Comparison of ENCODE assay signal across 7 mouse cellular contexts in genomic region chr9:41890273-41891141, GRCm38 (mm10).
DNase-seq lines count a peak whose midpoint lies in the region; ATAC-seq and TF ChIP-seq lines count a peak whose summit lies in the region.

No protein-coding gene starts in this region.

- no peak for TF ChIP-seq EP300 in stomach, postnatal 0 days (optimal IDR thresholded peaks at IDR 0.05)

- no peaks in the 10 kb centered on the region for H3K9me3 ChIP-seq in embryonic facial prominence, embryonic 14.5 days (ENCODE audit: control insufficient read depth, low read length)
- H3K9me3 ChIP-seq in kidney, embryonic 15.5 days (replicated peaks), result no peaks in the 10 kb centered on the region
- no peaks in the 10 kb centered on the region for H3K9me3 ChIP-seq in limb, embryonic 12.5 days
- no peaks in the 10 kb centered on the region for H3K9me3 ChIP-seq in midbrain, embryonic 14.5 days (ENCODE audit: control insufficient read depth, low read length)
- H3K9me3 ChIP-seq in stomach, postnatal 0 days (ENCODE audit: control insufficient read depth, low read length), result no peaks in the 10 kb centered on the region

- TF ChIP-seq CTCF in stomach, postnatal 0 days (IDR thresholded peaks at IDR 0.05; ENCODE audit: low read depth), result peak; percentile 13; the same call in 1 of the 2 replicates

- H3K27ac ChIP-seq in embryonic facial prominence, embryonic 14.5 days (replicated peaks; ENCODE audit: low read depth, low read length), result peak overlapping the region; percentile 99
- H3K27ac ChIP-seq in kidney, embryonic 15.5 days, result peak overlapping the region; percentile 94
- peak overlapping the region; percentile 99 for H3K27ac ChIP-seq in limb, embryonic 12.5 days
- H3K27ac ChIP-seq in midbrain, embryonic 14.5 days (replicated peaks; ENCODE audit: low read depth, low read length), result peak overlapping the region; percentile 97
- peak overlapping the region; percentile 90 for H3K27ac ChIP-seq in stomach, postnatal 0 days (replicated peaks)

- WGBS in embryonic facial prominence, embryonic 14.5 days, result 4% methylated on average over 34 of the region's 42 CpGs
- WGBS in kidney, embryonic 15.5 days, result under 1% methylated on average over 42 of the region's 42 CpGs
- WGBS in limb, embryonic 12.5 days, result 2% methylated on average over 40 of the region's 42 CpGs
- WGBS in midbrain, embryonic 14.5 days, result 2% methylated on average over 41 of the region's 42 CpGs
- 3% methylated on average over 42 of the region's 42 CpGs for WGBS in stomach, postnatal 0 days

- peak overlapping the region; percentile 33 for H3K4me3 ChIP-seq in embryonic facial prominence, embryonic 14.5 days (ENCODE audit: low read depth, low read length)
- H3K4me3 ChIP-seq in kidney, embryonic 15.5 days (replicated peaks), result peak overlapping the region; percentile 39
- peak overlapping the region; percentile 33 for H3K4me3 ChIP-seq in limb, embryonic 12.5 days (replicated peaks)
- H3K4me3 ChIP-seq in midbrain, embryonic 14.5 days (replicated peaks; ENCODE audit: low read depth, low read length), result peak overlapping the region; percentile 23
- peak overlapping the region; percentile 36 for H3K4me3 ChIP-seq in stomach, postnatal 0 days (ENCODE audit: low read depth, low read length)

- H3K36me3 ChIP-seq in embryonic facial prominence, embryonic 14.5 days (ENCODE audit: control insufficient read depth, insufficient read depth, low read length), result no peaks in the 10 kb centered on the region
- H3K36me3 ChIP-seq in kidney, embryonic 15.5 days, result no peaks in the 10 kb centered on the region
- no peaks in the 10 kb centered on the region for H3K36me3 ChIP-seq in limb, embryonic 12.5 days
- H3K36me3 ChIP-seq in midbrain, embryonic 14.5 days (ENCODE audit: control insufficient read depth, insufficient read depth, low read length), result no peaks in the 10 kb centered on the region
- H3K36me3 ChIP-seq in stomach, postnatal 0 days (ENCODE audit: control insufficient read depth, insufficient read depth, low read length), result no peaks in the 10 kb centered on the region

- peak overlapping the region; percentile 68 for H3K9ac ChIP-seq in embryonic facial prominence, embryonic 14.5 days (ENCODE audit: low read depth, low read length)
- peak overlapping the region; percentile 53 for H3K9ac ChIP-seq in kidney, embryonic 15.5 days
- H3K9ac ChIP-seq in limb, embryonic 12.5 days (replicated peaks), result peak overlapping the region; percentile 56
- H3K9ac ChIP-seq in midbrain, embryonic 14.5 days (replicated peaks; ENCODE audit: low read length), result peak overlapping the region; percentile 62
- peak overlapping the region; percentile 54 for H3K9ac ChIP-seq in stomach, postnatal 0 days (ENCODE audit: low read length)

- peaks cover 30% of the 10 kb centered on the region for H3K4me1 ChIP-seq in embryonic facial prominence, embryonic 14.5 days (ENCODE audit: control insufficient read depth, insufficient read depth, low read length)
- H3K4me1 ChIP-seq in kidney, embryonic 15.5 days, result peaks cover 26% of the 10 kb centered on the region
- peaks cover 46% of the 10 kb centered on the region for H3K4me1 ChIP-seq in limb, embryonic 12.5 days (replicated peaks)
- H3K4me1 ChIP-seq in midbrain, embryonic 14.5 days (ENCODE audit: control insufficient read depth, insufficient read depth, low read length), result peaks cover 19% of the 10 kb centered on the region
- peaks cover 2% of the 10 kb centered on the region for H3K4me1 ChIP-seq in stomach, postnatal 0 days (replicated peaks; ENCODE audit: control insufficient read depth, insufficient read depth)

- H3K4me2 ChIP-seq in embryonic facial prominence, embryonic 14.5 days (ENCODE audit: low read depth, low read length), result peak overlapping the region; percentile 73
- peak overlapping the region; percentile 67 for H3K4me2 ChIP-seq in kidney, embryonic 15.5 days
- H3K4me2 ChIP-seq in limb, embryonic 12.5 days, result peak overlapping the region; percentile 60
- peak overlapping the region; percentile 58 for H3K4me2 ChIP-seq in midbrain, embryonic 14.5 days (ENCODE audit: low read length)
- H3K4me2 ChIP-seq in stomach, postnatal 0 days (replicated peaks; ENCODE audit: low read depth), result peak overlapping the region; percentile 56

- ATAC-seq in cerebellum, adult (ENCODE audit: insufficient number of reproducible peaks, low FRiP score, low TSS enrichment), result 0 out of 2 replicates have a peak, but pooled peaks have one; percentile 40
- peak; percentile 93 for ATAC-seq in embryonic facial prominence, embryonic 14.5 days (ENCODE audit: low read depth)
- ATAC-seq in kidney, embryonic 15.5 days (replicated peaks; ENCODE audit: low FRiP score), result peak; percentile 96
- ATAC-seq in limb, embryonic 12.5 days (ENCODE audit: insufficient number of reproducible peaks, insufficient read depth, low FRiP score, low TSS enrichment, low read depth), result peak; percentile 97
- peak; percentile 95 for ATAC-seq in midbrain, embryonic 14.5 days (ENCODE audit: low FRiP score, low TSS enrichment)
- ATAC-seq in stomach, postnatal 0 days (ENCODE audit: low FRiP score, low TSS enrichment), result peak; percentile 86

- DNase-seq in embryonic facial prominence, embryonic 14.5 days (ENCODE audit: low spot score), result peak; percentile 95
- peak; percentile 66 for DNase-seq in heart, adult 8-10 months (ENCODE audit: low spot score)
- peak; percentile 90 for DNase-seq in midbrain, embryonic 14.5 days
- DNase-seq in stomach, postnatal 0 days (ENCODE audit: low spot score), result peak; percentile 78

- H3K27me3 ChIP-seq in embryonic facial prominence, embryonic 14.5 days (replicated peaks; ENCODE audit: control insufficient read depth, insufficient read depth, low read length), result no peaks in the 10 kb centered on the region
- no peaks in the 10 kb centered on the region for H3K27me3 ChIP-seq in kidney, embryonic 15.5 days
- no peaks in the 10 kb centered on the region for H3K27me3 ChIP-seq in limb, embryonic 12.5 days
- no peaks in the 10 kb centered on the region for H3K27me3 ChIP-seq in midbrain, embryonic 14.5 days (ENCODE audit: control insufficient read depth, insufficient read depth, low read length)
- no peaks in the 10 kb centered on the region for H3K27me3 ChIP-seq in stomach, postnatal 0 days (ENCODE audit: control insufficient read depth, insufficient read depth, low read length)

Comparison
In these comparisons a context has a peak if more than half of its experiments do, and no peak if none do; other contexts are left out.
1. Peak in every context shown above with its lines: DNase-seq, ATAC-seq, H3K4me3 ChIP-seq and H3K27ac ChIP-seq.
2. ATAC-seq: peak in every context shown above with its lines; median percentile 97 in limb, embryonic 12.5 days; 96 in kidney, embryonic 15.5 days; 95 in midbrain, embryonic 14.5 days; 93 in embryonic facial prominence, embryonic 14.5 days; 86 in stomach, postnatal 0 days; 40 in cerebellum, adult.